Mouse (Mus musculus): Measurements from ENCODE around the gene Gm29609.
"Not testable (repeated sequence)": the region's sequence is repeated elsewhere in the genome, so short reads cannot be mapped to it uniquely, and the experiment has no call there.

DNA sequence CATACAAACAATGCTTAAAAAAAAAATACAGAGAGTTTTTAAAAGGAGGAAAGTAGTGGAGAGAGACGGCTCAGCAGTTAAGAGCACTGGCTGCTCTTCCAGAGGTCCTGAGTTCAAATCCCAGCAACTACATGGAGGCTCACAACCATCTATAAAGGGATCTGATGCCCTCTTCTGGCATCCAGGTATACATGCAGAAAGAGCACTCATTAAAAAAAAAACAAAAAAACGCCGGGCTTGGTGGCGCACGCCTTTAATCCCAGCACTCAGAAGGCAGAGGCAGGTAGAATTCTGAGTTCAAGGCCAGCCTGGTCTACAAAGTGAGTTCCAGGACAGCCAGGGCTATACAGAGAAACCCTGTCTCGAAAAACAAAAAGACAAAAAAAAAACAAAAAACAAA, 36.8 kb upstream of the Gm29609 start:
- not testable (repeated sequence) for TF ChIP-seq CTCF (conservative IDR thresholded peaks at IDR 0.05; ENCODE audit: insufficient read depth, insufficient read length, low read depth, low read length); POLR2A (IDR thresholded peaks at IDR 0.05; ENCODE audit: low read depth, low read length)

All from kidney, adult 2 months (tissue).